Mouse (Mus musculus): Measurements from ENCODE around the gene Sh2b1.
"Not testable (repeated sequence)": the region's sequence is repeated elsewhere in the genome, so short reads cannot be mapped to it uniquely, and the experiment has no call there.

Gene Sh2b1

GRCm38 (mm10) chr7:126474993-126475581 is at the start of gene Sh2b1:
Gene Sh2b1 (minus strand): TSS chr7:126475424.
- peak; percentile 94 to 95 for DNase-seq

- no peak for DNase-seq
These were observed 48.1 kb upstream of the Sh2b1 start for GRCm38 (mm10) chr7:126523316-126523715.

GRCm38 (mm10) chr7:126519513-126519912 is 44.3 kb upstream of the Sh2b1 start:
- DNase-seq = peak; percentile 62 to 63

GRCm38 (mm10) chr7:126518261-126518941 is 43.2 kb upstream of the Sh2b1 start:
- no peak for DNase-seq

GRCm38 (mm10) chr7:126511287-126511686 is 36.1 kb upstream of the Sh2b1 start:
- DNase-seq = no peak

- DNase-seq = no peak
These were observed 32.0 kb upstream of the Sh2b1 start for GRCm38 (mm10) chr7:126507126-126507778.

- peak in 1 of 2 experiments; percentile 41 for DNase-seq
These were observed 29.7 kb upstream of the Sh2b1 start for GRCm38 (mm10) chr7:126504913-126505312.

GRCm38 (mm10) chr7:126503273-126503878 is 28.2 kb upstream of the Sh2b1 start, which contains the start of gene Atxn2l:
Gene Atxn2l (minus strand): TSS chr7:126503437.
- DNase-seq = peak; percentile 100

- DNase-seq = no peak
These were observed 27.5 kb upstream of the Sh2b1 start for GRCm38 (mm10) chr7:126502751-126503150.

- DNase-seq = peak; percentile 98
These were observed 27.0 kb upstream of the Sh2b1 start for GRCm38 (mm10) chr7:126502023-126502741.

- no peak for DNase-seq
These were observed 26.4 kb upstream of the Sh2b1 start for GRCm38 (mm10) chr7:126501684-126502022.

GRCm38 (mm10) chr7:126499416-126499815 is 24.2 kb upstream of the Sh2b1 start:
- DNase-seq = no peak

GRCm38 (mm10) chr7:126497966-126498365 is 22.7 kb upstream of the Sh2b1 start:
- DNase-seq = no peak

GRCm38 (mm10) chr7:126496475-126496874 is 21.3 kb upstream of the Sh2b1 start:
- DNase-seq = no peak

GRCm38 (mm10) chr7:126494120-126494519 is 18.9 kb upstream of the Sh2b1 start:
- no peak for DNase-seq

GRCm38 (mm10) chr7:126491973-126492372 is 16.7 kb upstream of the Sh2b1 start:
- peak; percentile 34 to 42 for DNase-seq

GRCm38 (mm10) chr7:126491005-126491404 is 15.8 kb upstream of the Sh2b1 start:
- DNase-seq = no peak

- not testable (repeated sequence) for DNase-seq
These were observed 12.6 kb upstream of the Sh2b1 start for GRCm38 (mm10) chr7:126487617-126488385.

GRCm38 (mm10) chr7:126487052-126487483 is 11.8 kb upstream of the Sh2b1 start, which contains the start of gene Tufm:
Gene Tufm (plus strand): TSS chr7:126487361.
- DNase-seq = peak; percentile 95 to 97

- DNase-seq = peak; percentile 78 to 88
These were observed 7.2 kb upstream of the Sh2b1 start for GRCm38 (mm10) chr7:126482392-126482871.

GRCm38 (mm10) chr7:126481699-126482098 is 6.5 kb upstream of the Sh2b1 start:
- no peak for DNase-seq

GRCm38 (mm10) chr7:126474486-126474955 is 703 bp downstream of the Sh2b1 start:
- DNase-seq = no peak
